23 mouse cellular contexts compared by ENCODE assay signal in the genomic region with DNA sequence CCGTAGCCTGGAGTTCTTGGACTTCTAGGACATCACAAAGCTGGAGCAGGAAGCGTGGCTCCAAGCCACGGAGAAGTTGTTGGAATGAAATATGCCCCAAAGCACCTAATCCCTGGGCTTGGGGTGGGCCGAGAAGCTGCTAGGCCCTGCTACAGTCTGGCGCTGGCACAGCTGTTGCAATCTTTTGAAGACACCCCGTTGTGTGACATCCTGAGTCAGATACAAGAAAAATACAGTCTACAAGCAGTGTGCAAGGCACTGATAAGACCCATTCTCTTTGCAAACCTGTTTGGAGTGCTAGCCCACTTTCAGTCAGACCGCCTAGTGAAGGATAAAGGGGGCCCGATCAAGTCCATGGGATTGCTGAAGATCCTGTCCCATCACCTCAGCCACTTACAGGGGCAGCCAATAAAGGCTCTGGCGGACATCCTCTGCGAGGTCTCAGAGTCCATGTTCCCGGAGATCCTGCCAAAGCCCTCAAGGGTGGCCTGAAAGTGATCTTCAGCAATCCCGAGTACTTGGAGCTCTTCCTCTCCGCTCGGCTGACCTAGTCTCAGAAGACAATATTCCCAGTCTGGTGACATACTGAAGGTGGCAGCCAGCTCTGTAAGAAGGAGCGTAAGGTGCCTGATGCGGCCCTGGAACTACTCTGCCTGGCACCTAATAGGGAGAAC.
A peak's percentile ranks its signal among the peaks of the same experiment; 100 is the strongest.
DNase-seq lines count a peak whose midpoint lies in the region; ATAC-seq and TF ChIP-seq lines count a peak whose summit lies in the region.
"Had no signal": no experiment of that assay in that cellular context is flagged by ENCODE, and none has a peak within 500 bp of the region (broad histone marks: within the 10 kb centered on the region; RNA-seq: fewer than 3 reads in every experiment).

No protein-coding gene starts in this region.

- no peak overlapping the region for H3K27ac ChIP-seq in liver, postnatal 0 days (ENCODE audit: low read depth)
- H3K27ac ChIP-seq in liver, embryonic 11.5 days (ENCODE audit: low read depth, low read length) = no peak overlapping the region
- no peak overlapping the region for H3K27ac ChIP-seq in liver, embryonic 15.5 days (replicated peaks)
- no peak overlapping the region for H3K27ac ChIP-seq in hindbrain, embryonic 11.5 days (ENCODE audit: low read depth, low read length)
- H3K27ac ChIP-seq: embryonic facial prominence, embryonic 13.5 days; forebrain, embryonic 12.5 days; heart, adult 2 months; heart, embryonic 15.5 days; hindbrain, embryonic 15.5 days had no signal

- no peak overlapping the region for H3K4me2 ChIP-seq in liver, postnatal 0 days (ENCODE audit: low read depth, low read length)
- H3K4me2 ChIP-seq in liver, embryonic 11.5 days = no peak overlapping the region
- H3K4me2 ChIP-seq in liver, embryonic 15.5 days = no peak overlapping the region
- H3K4me2 ChIP-seq in hindbrain, embryonic 11.5 days (replicated peaks; ENCODE audit: low read depth, low read length) = no peak overlapping the region
- H3K4me2 ChIP-seq: embryonic facial prominence, embryonic 13.5 days; forebrain, embryonic 12.5 days; heart, embryonic 11.5 days; heart, embryonic 15.5 days; hindbrain, embryonic 15.5 days had no signal

- no peak for ATAC-seq in liver, postnatal 0 days
- peak; percentile 86 for ATAC-seq in liver, embryonic 11.5 days (replicated peaks; ENCODE audit: low FRiP score)
- peak; percentile 54; the same call in 1 of the 2 replicates for ATAC-seq in liver, embryonic 15.5 days (ENCODE audit: insufficient read depth)
- ATAC-seq in hindbrain, embryonic 11.5 days (ENCODE audit: low FRiP score) = no peak
- ATAC-seq: forebrain, postnatal 0 days; Patski had no signal

- H3K4me1 ChIP-seq in liver, postnatal 0 days (ENCODE audit: insufficient read depth) = peaks cover 2% of the 10 kb centered on the region; the same call in 1 of the 2 replicates
- H3K4me1 ChIP-seq in liver, embryonic 11.5 days (replicated peaks; ENCODE audit: control insufficient read depth, insufficient read depth, low read length) = no peaks in the 10 kb centered on the region; the same call in none of the 2 replicates
- peaks cover 2% of the 10 kb centered on the region; the same call in 1 of the 2 replicates for H3K4me1 ChIP-seq in liver, embryonic 15.5 days (replicated peaks)
- H3K4me1 ChIP-seq in hindbrain, embryonic 11.5 days (replicated peaks; ENCODE audit: control insufficient read depth, insufficient read depth, low read length) = no peaks in the 10 kb centered on the region
- H3K4me1 ChIP-seq: forebrain, embryonic 12.5 days; heart, embryonic 15.5 days; hindbrain, embryonic 15.5 days had no signal

- no peaks in the 10 kb centered on the region for H3K27me3 ChIP-seq in liver, postnatal 0 days (ENCODE audit: insufficient read depth, low read length)
- no peaks in the 10 kb centered on the region for H3K27me3 ChIP-seq in liver, embryonic 11.5 days (replicated peaks; ENCODE audit: control insufficient read depth, insufficient read depth, low read length)
- H3K27me3 ChIP-seq in liver, embryonic 15.5 days = no peaks in the 10 kb centered on the region
- H3K27me3 ChIP-seq in hindbrain, embryonic 11.5 days (ENCODE audit: control insufficient read depth, insufficient read depth, low read length) = no peaks in the 10 kb centered on the region
- H3K27me3 ChIP-seq: CH12.LX; embryonic facial prominence, embryonic 13.5 days; forebrain, embryonic 12.5 days; heart, embryonic 15.5 days; hindbrain, embryonic 15.5 days; Patski had no signal

- TF ChIP-seq EP300 in liver, postnatal 0 days (IDR thresholded peaks at IDR 0.05; ENCODE audit: low read depth) = no peak

- no peak for TF ChIP-seq CTCF in liver, postnatal 0 days (IDR thresholded peaks at IDR 0.05; ENCODE audit: low read depth)

- no peak overlapping the region for H3K9ac ChIP-seq in liver, postnatal 0 days (replicated peaks)
- no peak overlapping the region for H3K9ac ChIP-seq in liver, embryonic 11.5 days (ENCODE audit: low read depth, low read length)
- H3K9ac ChIP-seq in liver, embryonic 15.5 days = no peak overlapping the region
- H3K9ac ChIP-seq in hindbrain, embryonic 11.5 days (ENCODE audit: low read depth, low read length) = no peak overlapping the region
- H3K9ac ChIP-seq: embryonic facial prominence, embryonic 13.5 days; forebrain, embryonic 12.5 days; forebrain, postnatal 0 days; heart, embryonic 15.5 days; hindbrain, embryonic 15.5 days had no signal

- 69% methylated on average over 16 of the region's 16 CpGs for WGBS in liver, postnatal 0 days (ENCODE audit: insufficient replicate concordance)
- WGBS in liver, embryonic 11.5 days = 76% methylated on average over 16 of the region's 16 CpGs
- 52% methylated on average over 16 of the region's 16 CpGs for WGBS in liver, embryonic 15.5 days (ENCODE audit: insufficient replicate concordance)
- WGBS in hindbrain, embryonic 11.5 days = 93% methylated on average over 16 of the region's 16 CpGs

- no peaks in the 10 kb centered on the region for H3K36me3 ChIP-seq in liver, postnatal 0 days (replicated peaks; ENCODE audit: insufficient read depth, low read length)
- no peaks in the 10 kb centered on the region for H3K36me3 ChIP-seq in liver, embryonic 11.5 days (ENCODE audit: control insufficient read depth, insufficient read depth, low read length)
- H3K36me3 ChIP-seq in liver, embryonic 15.5 days (replicated peaks) = no peaks in the 10 kb centered on the region
- no peaks in the 10 kb centered on the region for H3K36me3 ChIP-seq in hindbrain, embryonic 11.5 days (ENCODE audit: control insufficient read depth, insufficient read depth, low read length)
- H3K36me3 ChIP-seq: forebrain, embryonic 12.5 days; heart, embryonic 15.5 days; hindbrain, embryonic 15.5 days had no signal

- no peak overlapping the region for H3K4me3 ChIP-seq in liver, postnatal 0 days (ENCODE audit: low read depth, low read length)
- H3K4me3 ChIP-seq in liver, embryonic 11.5 days (ENCODE audit: low read depth, low read length) = no peak overlapping the region
- no peak overlapping the region for H3K4me3 ChIP-seq in liver, embryonic 15.5 days (replicated peaks)
- no peak overlapping the region for H3K4me3 ChIP-seq in hindbrain, embryonic 11.5 days (ENCODE audit: low read depth, low read length)
- H3K4me3 ChIP-seq: embryonic facial prominence, embryonic 13.5 days; forebrain, embryonic 12.5 days; heart, adult 2 months; heart, embryonic 15.5 days; hindbrain, embryonic 15.5 days had no signal

- no peaks in the 10 kb centered on the region for H3K9me3 ChIP-seq in liver, postnatal 0 days (ENCODE audit: low read length)
- H3K9me3 ChIP-seq in liver, embryonic 11.5 days (ENCODE audit: control insufficient read depth, low read length) = no peaks in the 10 kb centered on the region
- no peaks in the 10 kb centered on the region for H3K9me3 ChIP-seq in liver, embryonic 15.5 days (replicated peaks)
- H3K9me3 ChIP-seq in hindbrain, embryonic 11.5 days (ENCODE audit: control insufficient read depth, low read length) = no peaks in the 10 kb centered on the region
- H3K9me3 ChIP-seq: embryonic facial prominence, embryonic 13.5 days; forebrain, embryonic 12.5 days; heart, embryonic 15.5 days; hindbrain, embryonic 15.5 days had no signal

- DNase-seq in liver = peak; percentile 18
- no peak for DNase-seq in liver, postnatal 0 days
- DNase-seq in liver, embryonic 11.5 days (ENCODE audit: low spot score) = no peak
- no peak for DNase-seq in thymus, postnatal 25 days
- DNase-seq in hindbrain, embryonic 11.5 days (ENCODE audit: low spot score) = no peak
- no peak for DNase-seq in kidney, postnatal 36 days
- DNase-seq: adrenal gland, adult 8-10 months; adrenal gland, postnatal 36 days; cerebellum, adult 18-20 months; cerebellum, adult 9-11 months; cerebellum, postnatal 36 days; forebrain, postnatal 0 days; gastrocnemius, postnatal 10 days; heart, adult 2 months; heart, postnatal 14 days had no signal

Comparison
In these comparisons a context has a peak if more than half of its experiments do, and no peak if none do; other contexts are left out.
1. ATAC-seq: peak in liver, embryonic 11.5 days (single experiment) and liver, embryonic 15.5 days (single experiment); none in liver, postnatal 0 days (single experiment) and hindbrain, embryonic 11.5 days (single experiment).